Mouse (Mus musculus): ENCODE results near the gene Hipk1. TPM values are rescaled to one million over a fixed set of nuclear protein-coding genes. Genes with fewer than 3 reads are reported as not detected.
A peak's percentile ranks its signal among the peaks of the same experiment; 100 is the strongest.

The Hipk1 gene
- polyA plus RNA-seq, 1 experiment from 2014 or later, result 11.6 TPM

DNA sequence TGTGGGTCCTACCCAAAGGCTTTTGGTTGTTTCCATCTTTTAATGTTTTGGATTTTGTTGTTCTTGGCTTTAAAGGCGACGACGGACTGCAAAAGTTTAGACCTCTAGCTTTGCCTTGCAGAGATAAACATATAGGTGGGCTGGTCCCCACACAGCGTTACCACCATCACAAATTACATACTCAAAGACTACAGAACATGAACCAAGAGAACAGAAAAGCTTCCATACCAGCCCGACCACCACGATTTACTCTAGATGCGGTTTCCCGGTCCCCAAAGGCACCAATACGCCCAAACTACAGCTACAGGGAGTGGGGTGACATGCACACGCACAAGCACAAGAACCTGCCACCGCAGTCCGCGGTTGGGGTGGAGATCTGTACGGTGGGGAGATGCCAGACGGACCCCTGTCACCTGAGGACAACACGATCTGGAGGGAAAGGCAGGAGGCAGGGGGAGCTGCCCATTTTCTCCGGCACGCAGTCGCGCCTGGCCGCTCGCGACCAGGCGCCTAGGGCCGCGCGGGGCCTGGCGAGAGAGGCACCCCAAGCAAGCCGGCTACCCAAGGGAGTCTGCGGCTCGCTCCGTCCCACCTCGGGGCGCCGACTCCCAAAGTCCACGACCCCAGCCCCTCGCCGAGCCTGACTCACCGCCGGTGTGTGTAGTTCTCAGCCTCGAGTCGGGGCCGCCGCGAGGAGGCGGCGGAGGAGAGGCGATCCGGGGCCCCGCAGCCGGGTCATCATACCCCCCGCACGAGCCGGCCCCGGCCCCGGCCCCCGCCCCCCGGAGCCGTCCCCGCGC is 817 bp downstream of the Hipk1 start:
- peaks cover 26% of the 10 kb centered on the region for H3K4me1 ChIP-seq
- H3K4me3 ChIP-seq, result peak overlapping the region; percentile 99
- H3K27me3 ChIP-seq, result no peaks in the 10 kb centered on the region
- no peaks in the 10 kb centered on the region for H3K36me3 ChIP-seq
- ATAC-seq (ENCODE audit: borderline replicate concordance, extremely low read depth, low FRiP score, low TSS enrichment), result peak; percentile 79
- H3K4me2 ChIP-seq, result peak overlapping the region; percentile 75
- under 1% methylated on average over 45 of the region's 61 CpGs for WGBS
- peak overlapping the region; percentile 91 for H3K9ac ChIP-seq
- peak overlapping the region; percentile 92 for H3K27ac ChIP-seq
- no peaks in the 10 kb centered on the region for H3K9me3 ChIP-seq

DNA sequence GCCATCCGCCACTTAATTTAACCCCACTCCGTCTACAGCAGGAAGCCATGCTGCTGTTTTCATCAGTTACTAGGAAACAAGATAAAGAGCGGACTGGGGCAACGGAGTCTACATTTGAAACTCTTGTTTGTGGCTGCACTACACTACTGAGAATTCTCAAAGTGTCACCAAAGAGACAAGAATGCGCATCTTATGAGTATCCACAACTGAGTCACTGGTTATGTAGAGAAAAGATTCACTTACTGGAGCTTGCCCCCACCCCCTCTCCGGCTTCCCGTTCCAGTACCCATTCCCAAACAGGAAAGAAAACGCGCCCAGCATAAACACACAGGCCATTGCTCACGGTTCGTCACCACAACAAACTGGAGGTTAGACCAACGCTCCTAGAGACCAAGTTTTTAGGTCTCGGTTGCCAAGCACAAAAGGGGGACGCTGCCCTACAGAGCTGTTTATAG is 1.4 kb downstream of the Hipk1 start:
- Histone ChIP-seq H3K4me2 (peak overlapping the region; percentile 75), H3K9me3 (no peaks in the 10 kb centered on the region), H3K9ac (peak overlapping the region; percentile 91), H3K36me3 (no peaks in the 10 kb centered on the region), H3K4me3 (peak overlapping the region; percentile 99), H3K27me3 (no peaks in the 10 kb centered on the region), H3K27ac (peak overlapping the region; percentile 92), H3K4me1 (peaks cover 27% of the 10 kb centered on the region)
- ATAC-seq (ENCODE audit: borderline replicate concordance, extremely low read depth, low FRiP score, low TSS enrichment), result no peak
- 1% methylated on average over 14 of the region's 14 CpGs for WGBS

DNA sequence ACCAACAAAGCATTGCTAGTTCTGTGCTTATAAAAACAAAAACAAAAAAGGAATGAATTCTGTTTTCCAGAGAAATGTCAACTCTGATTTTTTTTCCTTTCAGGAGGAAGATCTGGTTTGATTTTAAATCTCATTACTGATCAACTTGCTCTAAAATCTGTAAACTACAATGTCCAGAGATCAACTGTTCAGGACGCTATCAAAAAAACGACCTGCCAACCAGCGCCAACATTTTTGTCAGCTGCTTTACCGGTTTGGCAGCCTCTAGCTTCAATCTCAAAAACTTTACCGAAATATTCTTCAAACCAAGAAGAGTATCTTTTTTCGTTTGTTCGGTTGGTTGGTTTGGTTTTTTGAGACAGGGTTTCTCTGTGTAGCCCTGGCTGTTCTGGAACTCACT is 2.3 kb downstream of the Hipk1 start:
- WGBS, result 65% methylated on average over 7 of the region's 7 CpGs
- no peak for ATAC-seq (ENCODE audit: borderline replicate concordance, extremely low read depth, low FRiP score, low TSS enrichment)
- Histone ChIP-seq H3K9ac (no peak overlapping the region), H3K4me1 (peaks cover 30% of the 10 kb centered on the region), H3K27me3 (no peaks in the 10 kb centered on the region), H3K4me3 (peak overlapping the region; percentile 99), H3K4me2 (peak overlapping the region; percentile 75), H3K36me3 (no peaks in the 10 kb centered on the region), H3K27ac (0 out of 2 replicates have a peak overlapping the region, but pooled peaks have one; percentile 92), H3K9me3 (no peaks in the 10 kb centered on the region)

- peaks cover 34% of the 10 kb centered on the region for H3K4me1 ChIP-seq
These were observed 4.1 kb downstream of the Hipk1 start for GRCm38 (mm10) chr3:103787225-103787624.

DNA sequence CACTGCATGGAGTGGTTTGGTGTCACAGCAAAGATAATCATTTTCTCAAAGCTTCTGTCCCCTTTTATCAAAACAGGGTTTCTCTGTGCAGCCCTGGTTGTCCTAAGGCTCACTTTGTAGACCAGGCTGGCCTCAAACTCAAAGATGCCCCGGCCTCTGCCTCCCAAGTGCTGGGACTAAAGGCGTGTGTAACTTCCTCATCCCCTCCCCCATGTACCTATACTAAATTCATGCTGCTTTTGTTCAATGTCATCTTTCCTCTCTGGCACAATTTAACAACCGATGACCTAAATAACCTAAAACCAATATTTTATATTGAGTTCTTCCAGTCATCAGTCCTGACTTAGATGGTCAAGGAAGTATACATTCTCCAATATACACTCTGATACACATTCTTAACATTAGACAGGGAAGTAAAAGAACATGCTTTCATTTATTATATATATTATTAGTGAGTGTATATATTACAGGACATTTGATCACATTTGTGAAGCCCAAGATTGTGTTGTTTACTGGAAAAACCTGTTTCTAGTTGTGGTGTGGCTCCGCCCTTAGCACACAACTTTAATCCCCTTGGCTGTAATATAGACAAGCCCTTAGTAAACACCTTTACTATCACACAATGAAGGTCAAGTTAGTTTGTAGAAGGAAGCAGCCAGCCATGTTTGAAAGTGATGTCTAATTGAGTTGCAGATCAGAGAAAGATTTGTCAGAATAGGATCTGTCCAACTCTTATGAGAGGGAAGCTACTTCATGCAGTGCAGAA is 8.3 kb downstream of the Hipk1 start:
- Histone ChIP-seq H3K27ac (no peak overlapping the region), H3K9me3 (no peaks in the 10 kb centered on the region), H3K4me1 (0 out of 2 replicates have a peak, but pooled peaks cover 17% of the 10 kb centered on the region), H3K9ac (no peak overlapping the region), H3K36me3 (peaks cover under 1% of the 10 kb centered on the region; the same call in 1 of the 2 replicates), H3K27me3 (no peaks in the 10 kb centered on the region), H3K4me3 (no peak overlapping the region), H3K4me2 (no peak overlapping the region)
- no peak for ATAC-seq (ENCODE audit: borderline replicate concordance, extremely low read depth, low FRiP score, low TSS enrichment)
- 81% methylated on average over 4 of the region's 4 CpGs for WGBS

More at GRCm38 (mm10) chr3:103787225-103787624, 4.1 kb downstream of the Hipk1 start:
- no peaks in the 10 kb centered on the region for H3K27me3 ChIP-seq
- H3K4me3 ChIP-seq, result no peak overlapping the region
- H3K36me3 ChIP-seq, result no peaks in the 10 kb centered on the region
- ATAC-seq (ENCODE audit: borderline replicate concordance, extremely low read depth, low FRiP score, low TSS enrichment), result no peak
- H3K9ac ChIP-seq, result no peak overlapping the region
- WGBS, result 65% methylated on average over 7 of the region's 7 CpGs
- no peak overlapping the region for H3K27ac ChIP-seq
- H3K4me2 ChIP-seq, result 0 out of 2 replicates have a peak overlapping the region, but pooled peaks have one; percentile 8
- H3K9me3 ChIP-seq, result no peaks in the 10 kb centered on the region

DNA sequence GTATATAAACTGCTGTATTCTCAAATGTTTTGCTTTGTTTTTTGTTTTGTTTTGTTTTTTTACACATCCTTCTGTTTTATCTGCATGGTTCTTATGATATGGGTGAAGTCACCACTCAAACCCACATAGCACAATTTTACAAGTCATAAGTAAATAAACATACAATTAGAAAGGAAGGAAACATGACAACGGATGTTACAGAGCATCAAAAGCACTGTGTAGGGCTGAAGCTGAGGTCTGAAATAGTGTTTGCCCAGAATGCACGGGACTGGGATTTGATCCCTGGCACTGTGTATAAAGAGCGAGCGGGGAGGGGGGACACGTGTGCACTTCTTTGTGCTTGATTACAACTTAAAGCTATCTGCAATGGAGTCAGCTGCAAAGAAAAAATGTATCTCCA is 10.6 kb downstream of the Hipk1 start:
- WGBS, result 68% methylated on average over 5 of the region's 5 CpGs
- Histone ChIP-seq H3K4me1 (0 out of 2 replicates have a peak, but pooled peaks cover 12% of the 10 kb centered on the region), H3K9ac (no peak overlapping the region), H3K27me3 (no peaks in the 10 kb centered on the region), H3K9me3 (no peaks in the 10 kb centered on the region), H3K4me3 (no peak overlapping the region), H3K36me3 (peaks cover 13% of the 10 kb centered on the region), H3K4me2 (no peak overlapping the region), H3K27ac (no peak overlapping the region)
- no peak for ATAC-seq (ENCODE audit: borderline replicate concordance, extremely low read depth, low FRiP score, low TSS enrichment)

DNA sequence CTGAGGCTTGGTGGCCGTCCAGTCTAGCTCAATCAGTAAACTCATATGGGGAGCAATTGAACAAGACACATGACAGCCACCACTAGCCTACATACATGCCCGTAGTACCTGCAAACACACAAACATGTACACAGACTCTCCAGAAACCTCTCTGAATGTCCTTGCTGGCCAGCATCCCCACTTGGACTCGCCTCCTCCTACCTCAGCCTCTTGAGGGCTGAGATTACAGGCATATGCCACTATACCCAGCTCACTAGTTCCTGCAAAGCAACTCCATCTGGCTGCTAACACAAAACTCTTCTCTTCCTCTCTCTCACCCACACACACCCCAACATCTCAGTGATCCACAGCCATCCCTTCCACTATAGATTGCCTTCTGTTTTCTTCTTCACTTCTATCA is 11.1 kb downstream of the Hipk1 start:
- peaks cover 18% of the 10 kb centered on the region for H3K36me3 ChIP-seq
- 83% methylated on average over 3 of the region's 3 CpGs for WGBS

GRCm38 (mm10) chr3:103779183-103779582 is 12.2 kb downstream of the Hipk1 start:
- ATAC-seq (ENCODE audit: borderline replicate concordance, extremely low read depth, low FRiP score, low TSS enrichment), result no peak
- Histone ChIP-seq H3K9me3 (no peaks in the 10 kb centered on the region), H3K4me2 (no peak overlapping the region), H3K9ac (no peak overlapping the region), H3K4me1 (0 out of 2 replicates have a peak, but pooled peaks cover 8% of the 10 kb centered on the region), H3K27me3 (no peaks in the 10 kb centered on the region), H3K27ac (no peak overlapping the region), H3K36me3 (peaks cover 18% of the 10 kb centered on the region), H3K4me3 (no peak overlapping the region)
- WGBS, result 77% methylated on average over 7 of the region's 7 CpGs

More for the DNA sequence above, 11.1 kb downstream of the Hipk1 start:
- H3K27me3 ChIP-seq, result no peaks in the 10 kb centered on the region
- no peak overlapping the region for H3K27ac ChIP-seq
- H3K4me2 ChIP-seq, result no peak overlapping the region
- no peak overlapping the region for H3K9ac ChIP-seq
- ATAC-seq (ENCODE audit: borderline replicate concordance, extremely low read depth, low FRiP score, low TSS enrichment), result no peak
- no peaks in the 10 kb centered on the region for H3K9me3 ChIP-seq
- no peak overlapping the region for H3K4me3 ChIP-seq
- 0 out of 2 replicates have a peak, but pooled peaks cover 12% of the 10 kb centered on the region for H3K4me1 ChIP-seq

DNA sequence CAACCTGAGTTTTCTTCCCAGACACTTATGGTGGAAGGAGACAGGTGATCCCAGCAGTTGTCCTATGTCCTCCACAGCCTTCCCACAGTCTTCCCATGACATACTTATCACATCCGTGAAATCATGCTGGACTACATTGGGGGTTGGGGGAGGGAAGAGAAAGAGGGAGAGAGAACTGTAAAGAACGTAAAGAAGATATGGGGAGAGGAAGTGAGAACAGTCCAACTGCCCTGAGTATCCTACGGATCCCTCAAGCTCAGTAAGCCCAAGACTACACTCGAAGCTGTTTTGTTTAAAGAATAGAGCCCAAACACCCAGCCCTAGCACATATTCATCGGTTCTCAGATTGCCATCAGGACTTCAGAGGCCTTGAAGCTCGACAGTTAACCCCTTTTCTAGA is 12.7 kb downstream of the Hipk1 start:
- Histone ChIP-seq H3K36me3 (peaks cover 18% of the 10 kb centered on the region), H3K9ac (no peak overlapping the region), H3K4me3 (no peak overlapping the region), H3K4me2 (no peak overlapping the region), H3K9me3 (no peaks in the 10 kb centered on the region), H3K27me3 (no peaks in the 10 kb centered on the region), H3K4me1 (0 out of 2 replicates have a peak, but pooled peaks cover 8% of the 10 kb centered on the region), H3K27ac (no peak overlapping the region)
- no peak for ATAC-seq (ENCODE audit: borderline replicate concordance, extremely low read depth, low FRiP score, low TSS enrichment)
- 74% methylated on average over 6 of the region's 6 CpGs for WGBS

- 85% methylated on average over 11 of the region's 11 CpGs for WGBS
- H3K4me1 ChIP-seq, result peaks cover 14% of the 10 kb centered on the region; the same call in 1 of the 2 replicates
- no peak overlapping the region for H3K4me2 ChIP-seq
- H3K36me3 ChIP-seq, result peaks cover 18% of the 10 kb centered on the region
- no peaks in the 10 kb centered on the region for H3K27me3 ChIP-seq
- no peaks in the 10 kb centered on the region for H3K9me3 ChIP-seq
- no peak for ATAC-seq (ENCODE audit: borderline replicate concordance, extremely low read depth, low FRiP score, low TSS enrichment)
- H3K27ac ChIP-seq, result no peak overlapping the region
- no peak overlapping the region for H3K9ac ChIP-seq
- no peak overlapping the region for H3K4me3 ChIP-seq
These were observed 13.4 kb downstream of the Hipk1 start for GRCm38 (mm10) chr3:103777940-103778339.

GRCm38 (mm10) chr3:103774009-103774408 is 17.4 kb downstream of the Hipk1 start:
- peaks cover 27% of the 10 kb centered on the region for H3K4me1 ChIP-seq
- H3K9ac ChIP-seq, result no peak overlapping the region
- H3K9me3 ChIP-seq, result no peaks in the 10 kb centered on the region
- H3K27ac ChIP-seq, result no peak overlapping the region
- H3K4me3 ChIP-seq, result no peak overlapping the region
- H3K36me3 ChIP-seq, result peaks cover 22% of the 10 kb centered on the region
- WGBS, result 82% methylated on average over 15 of the region's 15 CpGs
- ATAC-seq (ENCODE audit: borderline replicate concordance, extremely low read depth, low FRiP score, low TSS enrichment), result 0 out of 2 replicates have a peak, but pooled peaks have one; percentile 35
- H3K27me3 ChIP-seq, result no peaks in the 10 kb centered on the region
- H3K4me2 ChIP-seq, result no peak overlapping the region

Data from lung, embryonic 15.5 days (tissue).